Mouse (Mus musculus): ENCODE results near the gene Abtb2.
A peak's percentile ranks its signal among the peaks of the same experiment; 100 is the strongest.

The Abtb2 gene

GRCm38 (mm10) chr2:103662121-103662520, 96.0 kb downstream of the Abtb2 start:
- DNase-seq (ENCODE audit: low spot score): no peak

- no peak for DNase-seq (ENCODE audit: low spot score)
Measured at GRCm38 (mm10) chr2:103664341-103664740, 98.2 kb downstream of the Abtb2 start.

GRCm38 (mm10) chr2:103667962-103668815, 102.1 kb downstream of the Abtb2 start:
- DNase-seq (ENCODE audit: low spot score): no peak

GRCm38 (mm10) chr2:103668939-103669338, 102.8 kb downstream of the Abtb2 start:
- no peak for DNase-seq (ENCODE audit: low spot score)

GRCm38 (mm10) chr2:103669561-103669960, 103.5 kb downstream of the Abtb2 start:
- DNase-seq (ENCODE audit: low spot score): no peak

- no peak for DNase-seq (ENCODE audit: low spot score)
Measured at GRCm38 (mm10) chr2:103670276-103670680, 104.2 kb downstream of the Abtb2 start.

GRCm38 (mm10) chr2:103672573-103673119, 106.5 kb downstream of the Abtb2 start:
- DNase-seq (ENCODE audit: low spot score): no peak

- DNase-seq (ENCODE audit: low spot score): no peak
Measured at GRCm38 (mm10) chr2:103673609-103674008, 107.5 kb downstream of the Abtb2 start.

GRCm38 (mm10) chr2:103675391-103675790, 109.3 kb downstream of the Abtb2 start:
- no peak for DNase-seq (ENCODE audit: low spot score)

- peak; percentile 71 for DNase-seq (ENCODE audit: low spot score)
Measured at GRCm38 (mm10) chr2:103676808-103677207, 110.7 kb downstream of the Abtb2 start.

GRCm38 (mm10) chr2:103677614-103678369, 111.7 kb downstream of the Abtb2 start:
- no peak for DNase-seq (ENCODE audit: low spot score)

GRCm38 (mm10) chr2:103678433-103678832, 112.3 kb downstream of the Abtb2 start:
- DNase-seq (ENCODE audit: low spot score): no peak

- DNase-seq (ENCODE audit: low spot score): no peak
Measured at GRCm38 (mm10) chr2:103680364-103681110, 114.4 kb downstream of the Abtb2 start.

GRCm38 (mm10) chr2:103681149-103681548, 115.0 kb downstream of the Abtb2 start:
- no peak for DNase-seq (ENCODE audit: low spot score)

- no peak for DNase-seq (ENCODE audit: low spot score)
Measured at GRCm38 (mm10) chr2:103682261-103682722, 116.2 kb downstream of the Abtb2 start.

GRCm38 (mm10) chr2:103682927-103683442, 116.9 kb downstream of the Abtb2 start:
- DNase-seq (ENCODE audit: low spot score): no peak

- DNase-seq (ENCODE audit: low spot score): no peak
Measured at GRCm38 (mm10) chr2:103684431-103684830, 118.3 kb downstream of the Abtb2 start.

GRCm38 (mm10) chr2:103684926-103685577, 118.9 kb downstream of the Abtb2 start:
- DNase-seq (ENCODE audit: low spot score): no peak

- no peak for DNase-seq (ENCODE audit: low spot score)
Measured at GRCm38 (mm10) chr2:103685581-103685980, 119.5 kb downstream of the Abtb2 start.

GRCm38 (mm10) chr2:103687143-103687542, 121.0 kb downstream of the Abtb2 start:
- DNase-seq (ENCODE audit: low spot score): no peak

GRCm38 (mm10) chr2:103687888-103688287, 121.8 kb downstream of the Abtb2 start:
- no peak for DNase-seq (ENCODE audit: low spot score)

Data from embryo, embryonic 10 days (tissue).